Mouse (Mus musculus): ENCODE measurements at regions not wholly inside any gene's neighbourhood (a gene's known extent, or its start where the extent isn't known, plus 50 kb on each side); places are given as distances from the start of the nearest gene placed in this dataset.
"Not testable (repeated sequence)": the region's sequence is repeated elsewhere in the genome, so short reads cannot be mapped to it uniquely, and the experiment has no call there.

DNA sequence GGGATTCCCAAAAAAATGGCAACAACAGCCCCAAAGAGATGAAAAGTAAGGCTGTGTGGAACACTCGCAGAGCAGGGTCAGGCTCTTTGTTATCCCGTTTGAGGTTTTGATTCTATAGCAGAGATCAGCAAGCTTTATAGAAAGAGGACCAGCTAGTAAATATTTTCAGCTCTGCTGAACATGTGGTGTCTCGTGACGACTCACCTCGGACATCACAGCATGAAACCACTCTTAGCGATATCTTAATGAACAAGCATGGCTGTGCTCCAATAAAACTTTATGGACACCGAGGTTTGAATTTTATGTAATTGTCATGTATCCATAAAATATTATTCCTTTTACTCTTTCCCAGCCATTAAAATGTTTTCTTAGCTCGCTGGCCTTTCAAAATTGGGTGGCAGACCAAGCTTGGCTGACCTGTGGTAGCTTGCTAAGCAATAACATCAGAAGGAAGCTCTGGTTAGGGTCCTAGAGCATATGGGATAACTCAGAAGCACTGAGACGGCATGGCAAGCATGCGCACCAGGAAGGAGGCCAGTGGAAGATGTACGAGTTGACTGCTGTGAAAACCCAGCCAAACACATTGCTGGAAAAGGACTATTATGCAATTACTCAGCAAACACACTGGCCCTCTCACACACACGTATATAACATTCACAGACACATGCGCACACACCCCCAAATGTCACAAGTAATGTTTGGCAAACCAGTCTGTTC lies 81.4 kb upstream of the Gm12728 start:
- H3K36me3 ChIP-seq (ENCODE audit: control insufficient read depth, insufficient read depth, low read length): no peaks in the 10 kb centered on the region
- H3K27ac ChIP-seq (ENCODE audit: control insufficient read depth, insufficient read depth, low read depth, low read length): no peak overlapping the region
- TF ChIP-seq CTCF (IDR thresholded peaks at IDR 0.05; ENCODE audit: control insufficient read depth, insufficient read depth, insufficient replicate concordance, low read depth, low read length): no peak
- H3K4me1 ChIP-seq (ENCODE audit: control insufficient read depth, insufficient read depth, low read length): no peaks in the 10 kb centered on the region; the same call in 1 of the 2 replicates
- no peak overlapping the region for H3K4me3 ChIP-seq (ENCODE audit: control insufficient read depth, low read depth, low read length)
- H3K27me3 ChIP-seq (ENCODE audit: control insufficient read depth, insufficient read depth, low read length): no peaks in the 10 kb centered on the region

DNA sequence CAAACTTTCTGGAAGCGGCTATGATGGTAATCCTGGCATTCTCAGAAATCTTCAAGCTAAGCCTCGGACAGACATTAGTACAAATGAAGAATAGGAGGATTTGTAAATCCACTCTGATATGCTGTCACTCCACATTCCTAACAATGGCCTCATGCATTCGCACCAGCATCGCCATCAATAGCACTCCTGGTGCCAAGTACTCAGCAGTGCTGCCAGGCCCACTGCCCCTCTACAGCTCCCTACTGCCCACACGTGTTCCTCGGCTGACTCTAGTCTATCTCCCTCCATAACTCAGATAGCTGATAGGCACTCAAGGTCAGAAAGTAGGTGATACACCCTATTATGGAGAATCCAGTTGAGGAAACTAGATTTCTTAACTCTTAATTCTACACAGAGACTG lies 75.7 kb upstream of the Gm12728 start:
- Histone ChIP-seq H3K4me1 (ENCODE audit: control insufficient read depth, insufficient read depth, low read length) (no peaks in the 10 kb centered on the region), H3K27ac (ENCODE audit: control insufficient read depth, insufficient read depth, low read depth, low read length) (no peak overlapping the region), H3K27me3 (ENCODE audit: control insufficient read depth, insufficient read depth, low read length) (no peaks in the 10 kb centered on the region), H3K4me3 (ENCODE audit: control insufficient read depth, low read depth, low read length) (no peak overlapping the region), H3K36me3 (ENCODE audit: control insufficient read depth, insufficient read depth, low read length) (no peaks in the 10 kb centered on the region)
- TF ChIP-seq CTCF (IDR thresholded peaks at IDR 0.05; ENCODE audit: control insufficient read depth, insufficient read depth, insufficient replicate concordance, low read depth, low read length) (no peak), POLR2A (IDR thresholded peaks at IDR 0.05; ENCODE audit: control insufficient read depth, low read depth, low read length) (no peak)

DNA sequence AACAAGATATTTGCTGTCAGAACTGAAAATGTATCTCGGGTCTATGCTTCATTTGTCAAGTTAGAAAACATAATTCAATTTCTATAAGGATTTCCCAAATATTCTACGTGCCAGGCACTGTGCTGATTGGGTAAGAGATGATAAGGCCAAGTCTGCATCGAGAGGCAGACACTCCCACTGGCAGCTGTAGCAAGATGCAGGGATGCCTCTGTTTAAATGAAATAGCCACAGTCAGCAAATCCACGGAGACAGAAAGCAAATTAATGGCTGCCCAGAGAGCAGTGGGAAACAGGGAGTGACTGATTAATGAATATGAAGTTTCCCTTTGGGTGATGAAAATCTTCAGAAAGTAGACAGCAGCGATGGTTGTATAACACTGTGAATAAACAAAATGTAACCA lies 71.6 kb upstream of the Gm12728 start:
- Histone ChIP-seq H3K36me3 (ENCODE audit: control insufficient read depth, insufficient read depth, low read length) (no peaks in the 10 kb centered on the region), H3K4me3 (ENCODE audit: control insufficient read depth, low read depth, low read length) (no peak overlapping the region), H3K27ac (ENCODE audit: control insufficient read depth, insufficient read depth, low read depth, low read length) (no peak overlapping the region), H3K4me1 (ENCODE audit: control insufficient read depth, insufficient read depth, low read length) (no peaks in the 10 kb centered on the region), H3K27me3 (ENCODE audit: control insufficient read depth, insufficient read depth, low read length) (no peaks in the 10 kb centered on the region)
- no peak for TF ChIP-seq POLR2A (IDR thresholded peaks at IDR 0.05; ENCODE audit: control insufficient read depth, low read depth, low read length)
- no peak for TF ChIP-seq CTCF (IDR thresholded peaks at IDR 0.05; ENCODE audit: control insufficient read depth, insufficient read depth, insufficient replicate concordance, low read depth, low read length)

DNA sequence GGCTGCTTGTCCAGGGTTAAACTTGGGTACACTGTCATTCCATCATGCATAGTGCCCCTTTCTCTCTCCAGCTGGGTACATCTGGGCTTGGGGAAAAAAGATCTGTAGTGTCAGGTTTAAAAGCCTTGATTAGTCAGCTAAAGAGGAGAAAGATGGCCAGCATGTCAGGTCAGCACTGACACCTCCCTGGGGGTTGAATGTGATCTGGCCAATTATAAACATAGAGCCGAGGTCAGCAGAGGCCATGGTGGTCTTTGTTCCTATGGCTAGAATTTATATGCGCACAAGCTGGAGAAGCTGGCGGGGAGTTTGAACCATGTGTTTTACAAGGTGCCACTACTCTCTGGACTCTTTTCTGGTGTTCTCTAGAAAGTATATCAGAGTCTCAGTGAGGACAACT lies 61.0 kb upstream of the Gm12728 start:
- TF ChIP-seq CTCF (IDR thresholded peaks at IDR 0.05; ENCODE audit: control insufficient read depth, insufficient read depth, insufficient replicate concordance, low read depth, low read length) (no peak), POLR2A (IDR thresholded peaks at IDR 0.05; ENCODE audit: control insufficient read depth, low read depth, low read length) (no peak)
- no peaks in the 10 kb centered on the region for H3K27me3 ChIP-seq (ENCODE audit: control insufficient read depth, insufficient read depth, low read length)
- no peaks in the 10 kb centered on the region for H3K4me1 ChIP-seq (ENCODE audit: control insufficient read depth, insufficient read depth, low read length)
- no peak overlapping the region for H3K27ac ChIP-seq (ENCODE audit: control insufficient read depth, insufficient read depth, low read depth, low read length)
- H3K36me3 ChIP-seq (ENCODE audit: control insufficient read depth, insufficient read depth, low read length): no peaks in the 10 kb centered on the region
- H3K4me3 ChIP-seq (ENCODE audit: control insufficient read depth, low read depth, low read length): no peak overlapping the region

DNA sequence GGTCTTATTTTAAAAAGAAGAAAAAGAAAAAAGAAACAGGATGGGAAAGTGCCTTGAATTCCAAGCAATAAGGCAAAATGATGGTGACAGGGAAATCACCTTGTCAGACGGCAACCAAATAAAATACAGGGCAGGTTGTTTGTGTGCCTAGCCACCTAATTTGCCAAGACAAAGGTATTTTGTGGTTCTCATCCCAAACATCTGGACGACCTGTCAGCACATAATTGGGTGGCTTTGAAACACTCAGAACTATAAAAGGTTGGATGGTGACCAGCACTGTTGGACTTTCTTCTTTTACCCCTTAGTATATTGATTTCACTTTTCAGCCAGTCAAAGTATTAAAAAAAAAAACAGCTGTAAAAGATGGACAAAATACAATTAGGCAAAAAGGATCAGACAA lies 58.8 kb upstream of the Gm12728 start:
- Histone ChIP-seq H3K27me3 (ENCODE audit: control insufficient read depth, insufficient read depth, low read length) (no peaks in the 10 kb centered on the region), H3K27ac (ENCODE audit: control insufficient read depth, insufficient read depth, low read depth, low read length) (no peak overlapping the region)
- TF ChIP-seq CTCF (IDR thresholded peaks at IDR 0.05; ENCODE audit: control insufficient read depth, insufficient read depth, insufficient replicate concordance, low read depth, low read length) (no peak), POLR2A (IDR thresholded peaks at IDR 0.05; ENCODE audit: control insufficient read depth, low read depth, low read length) (no peak)

DNA sequence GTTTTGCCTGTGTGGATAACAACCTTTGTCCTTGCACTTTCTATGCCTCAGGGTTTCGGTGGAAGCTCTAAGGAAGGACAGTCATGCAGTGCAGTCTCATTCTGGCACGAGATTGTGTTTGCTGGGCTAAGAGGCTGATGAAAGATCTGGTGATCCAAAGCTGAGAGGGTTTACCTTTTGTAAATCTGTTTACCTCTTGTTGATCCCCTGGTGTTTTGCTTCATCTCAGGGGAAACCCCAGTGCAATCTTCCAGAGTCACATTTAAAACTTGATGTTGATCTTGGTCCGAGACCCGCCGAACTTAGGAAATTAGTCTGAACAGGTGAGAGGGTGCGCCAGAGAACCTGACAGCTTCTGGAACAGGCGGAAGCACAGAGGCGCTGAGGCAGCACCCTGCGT lies 54.6 kb upstream of the Gm12728 start:
- not testable (repeated sequence) for H3K27ac ChIP-seq (ENCODE audit: control insufficient read depth, insufficient read depth, low read depth, low read length); H3K4me3 ChIP-seq (ENCODE audit: control insufficient read depth, low read depth, low read length); H3K4me1 ChIP-seq (ENCODE audit: control insufficient read depth, insufficient read depth, low read length); H3K36me3 ChIP-seq (ENCODE audit: control insufficient read depth, insufficient read depth, low read length); H3K27me3 ChIP-seq (ENCODE audit: control insufficient read depth, insufficient read depth, low read length)

More for the DNA sequence above, 58.8 kb upstream of the Gm12728 start:
- Histone ChIP-seq H3K4me1 (ENCODE audit: control insufficient read depth, insufficient read depth, low read length) (no peaks in the 10 kb centered on the region), H3K36me3 (ENCODE audit: control insufficient read depth, insufficient read depth, low read length) (no peaks in the 10 kb centered on the region), H3K4me3 (ENCODE audit: control insufficient read depth, low read depth, low read length) (no peak overlapping the region)

All from testis, adult 2 months (tissue).